Mouse (Mus musculus) ES-E14 (cell line): Measurements from ENCODE around the gene Gsg1.

Experiments used
- CHD2 ChIP-seq: IDR thresholded peaks from 2 replicates; pipeline ENCODE4 v1.6.1; 2014; ENCODE audit warnings: mild to moderate bottlenecking, low read depth, low read length, inconsistent platforms
- HCFC1 ChIP-seq: IDR thresholded peaks from 2 replicates; pipeline ENCODE4 v1.6.1; 2012; ENCODE audit warnings: low read length, inconsistent platforms, borderline replicate concordance; ENCODE audit not compliant: insufficient read depth
- MAFK ChIP-seq: IDR thresholded peaks from 2 replicates; pipeline ENCODE4 v1.6.1; 2014; ENCODE audit warnings: mild to moderate bottlenecking, low read depth, low read length, inconsistent platforms; ENCODE audit not compliant: insufficient read depth
- ZC3H11A ChIP-seq: IDR thresholded peaks from 2 replicates; pipeline ENCODE4 v1.6.1; 2012; ENCODE audit warnings: low read depth, mild to moderate bottlenecking, inconsistent platforms, low read length, borderline replicate concordance
- ZNF384 ChIP-seq: IDR thresholded peaks from 2 replicates; pipeline ENCODE4 v1.6.1; 2012; ENCODE audit warnings: low read depth, low read length, inconsistent platforms

- TF ChIP-seq HCFC1 = no peak
- TF ChIP-seq MAFK = no peak
- no peak for TF ChIP-seq CHD2
- no peak for TF ChIP-seq ZC3H11A
- no peak for TF ChIP-seq ZNF384
Measured at GRCm38 (mm10) chr6:135212666-135213065, 41.5 kb downstream of the Gsg1 start.
